Mouse (Mus musculus) bone marrow, adult 2 months (tissue): ENCODE results near the gene Trmt13. TPM values are rescaled to one million over a fixed set of nuclear protein-coding genes. Genes with fewer than 3 reads are reported as not detected.
"Not testable (repeated sequence)": the region's sequence is repeated elsewhere in the genome, so short reads cannot be mapped to it uniquely, and the experiment has no call there.

Experiments
- H3K27ac ChIP-seq: fragments of 200-500 bp; 2 replicates; pipeline ENCODE4 v1.5.1; 2012; ENCODE audit warnings: low read depth, mild to moderate bottlenecking, control low read depth, inconsistent platforms, low read length; ENCODE audit not compliant: control insufficient read depth, poor library complexity, insufficient read depth
- H3K4me1 ChIP-seq: fragments of 200-500 bp; 2 replicates; pipeline ENCODE4 v1.6.1; 2011; ENCODE audit warnings: low read length; ENCODE audit not compliant: control insufficient read depth, insufficient read depth
- H3K4me3 ChIP-seq: fragments of 200-500 bp; replicated peaks from 2 replicates; pipeline ENCODE3; 2011; ENCODE audit warnings: mild to moderate bottlenecking, low read depth, low read length, control low read depth; ENCODE audit not compliant: control insufficient read depth
- CTCF ChIP-seq: fragments of 200-500 bp; IDR thresholded peaks from 2 replicates; pipeline ENCODE4 v1.5.1; 2011; ENCODE audit warnings: low read length, control low read depth; ENCODE audit not compliant: control insufficient read depth, insufficient read depth
- POLR2A ChIP-seq: fragments of 200-500 bp; IDR thresholded peaks from 2 replicates; pipeline ENCODE4 v1.6.1; 2011; ENCODE audit warnings: low read depth, mild to moderate bottlenecking, control low read depth, low read length, borderline replicate concordance; ENCODE audit not compliant: control insufficient read depth
- WGBS: fragments of 180-500 bp; shearing (Covaris S2); methylation state at CpG from one replicate; pipeline ENCODE4 v1.1.7; 2018; 5-methylcytosine and 5-hydroxymethylcytosine counted together
- polyA plus RNA-seq: library from polyadenylated mRNA; stranded (reverse); fragments of >200 nt; gene quantifications from 2 replicates; pipeline ENCODE4 v1.2.4, GENCODE M21; 2011; ENCODE audit warnings: low replicate concordance; ENCODE audit not compliant: missing spikeins, insufficient read depth, insufficient read length

Gene Trmt13
- polyA plus RNA-seq, 1 experiment: 22.0 TPM

GRCm38 (mm10) chr3:116594076-116594727, 20.2 kb downstream of the Trmt13 start:
- 1% methylated on average over 22 of the region's 22 CpGs for WGBS
- TF ChIP-seq CTCF: no peak
- TF ChIP-seq POLR2A: no peak
- H3K4me1 ChIP-seq: no peaks in the 10 kb centered on the region

GRCm38 (mm10) chr3:116582201-116582600, 32.2 kb downstream of the Trmt13 start:
- WGBS: 90% methylated on average over 9 of the region's 9 CpGs
- no peak overlapping the region for H3K4me3 ChIP-seq
- no peaks in the 10 kb centered on the region; the same call in 1 of the 2 replicates for H3K4me1 ChIP-seq
- no peak overlapping the region for H3K27ac ChIP-seq
- TF ChIP-seq POLR2A (no peak), CTCF (no peak)

More at GRCm38 (mm10) chr3:116594076-116594727, 20.2 kb downstream of the Trmt13 start:
- Histone ChIP-seq H3K4me3 (peak overlapping the region; percentile 90), H3K27ac (peak overlapping the region; percentile 78)

- peak; percentile 40 for TF ChIP-seq CTCF
- TF ChIP-seq POLR2A: no peak
- Histone ChIP-seq H3K4me1 (no peaks in the 10 kb centered on the region), H3K4me3 (no peak overlapping the region), H3K27ac (no peak overlapping the region)
- WGBS: 45% methylated on average over 3 of the region's 3 CpGs
These were observed 37.1 kb downstream of the Trmt13 start for GRCm38 (mm10) chr3:116577286-116577685.

GRCm38 (mm10) chr3:116570628-116571027, 43.8 kb downstream of the Trmt13 start:
- Histone ChIP-seq H3K27ac (no peak overlapping the region), H3K4me3 (no peak overlapping the region), H3K4me1 (no peaks in the 10 kb centered on the region)
- TF ChIP-seq CTCF: no peak
- WGBS: 19% methylated on average over 2 of the region's 2 CpGs

- no peak for TF ChIP-seq CTCF
- no peak for TF ChIP-seq POLR2A
- peak overlapping the region; percentile 41; the same call in 1 of the 2 replicates for H3K27ac ChIP-seq
- 7% methylated on average over 7 of the region's 7 CpGs for WGBS
- peak overlapping the region; percentile 56 for H3K4me3 ChIP-seq
- H3K4me1 ChIP-seq: 0 out of 2 replicates have a peak, but pooled peaks cover 1% of the 10 kb centered on the region
These were observed 51.3 kb downstream of the Trmt13 start for GRCm38 (mm10) chr3:116563095-116563492.

GRCm38 (mm10) chr3:116562408-116563094, 51.8 kb downstream of the Trmt13 start, which contains the start of gene Lrrc39:
TSS of gene Lrrc39 (plus strand) at chr3:116562973.
- no peak for TF ChIP-seq POLR2A
- Histone ChIP-seq H3K4me3 (peak within 1 kb of the TSS; percentile 63), H3K4me1 (0 out of 2 replicates have a peak, but pooled peaks cover 1% of the 10 kb centered on the region), H3K27ac (peak within 1 kb of the TSS; percentile 59; the same call in 1 of the 2 replicates)
- WGBS: 28% methylated on average over 7 of the region's 7 CpGs

- WGBS: 94% methylated on average over 14 of the region's 14 CpGs
- not testable (repeated sequence) for H3K27ac ChIP-seq
These were observed 53.1 kb downstream of the Trmt13 start for GRCm38 (mm10) chr3:116561315-116561714.

GRCm38 (mm10) chr3:116551362-116551761, 63.0 kb downstream of the Trmt13 start:
- Histone ChIP-seq H3K27ac (no peak overlapping the region), H3K4me3 (no peak overlapping the region), H3K4me1 (no peaks in the 10 kb centered on the region)
- WGBS: 91% methylated on average over 5 of the region's 5 CpGs
- TF ChIP-seq CTCF (no peak), POLR2A (no peak)

More at GRCm38 (mm10) chr3:116561315-116561714, 53.1 kb downstream of the Trmt13 start:
- H3K4me1 ChIP-seq, H3K4me3 ChIP-seq: not testable (repeated sequence)

GRCm38 (mm10) chr3:116547430-116547829, 67.0 kb downstream of the Trmt13 start:
- Histone ChIP-seq H3K4me3 (no peak overlapping the region), H3K27ac (no peak overlapping the region), H3K4me1 (no peaks in the 10 kb centered on the region; the same call in 1 of the 2 replicates)
- 73% methylated on average over 5 of the region's 5 CpGs for WGBS
- TF ChIP-seq CTCF (no peak), POLR2A (no peak)
